Mouse (Mus musculus) lung, postnatal 10 days (tissue): ENCODE measurements around the gene Duoxa1.
"Not testable (repeated sequence)": the region's sequence is repeated elsewhere in the genome, so short reads cannot be mapped to it uniquely, and the experiment has no call there.

Source experiments
- DNase-seq: peaks from one replicate; pipeline ENCODE4 v3.0.0; 2021

Gene Duoxa1

GRCm38 (mm10) chr2:122313536-122313935 is at the start of gene Duoxa1:
Gene Duoxa1 (minus strand): TSS chr2:122313730.
- no peak for DNase-seq

DNA sequence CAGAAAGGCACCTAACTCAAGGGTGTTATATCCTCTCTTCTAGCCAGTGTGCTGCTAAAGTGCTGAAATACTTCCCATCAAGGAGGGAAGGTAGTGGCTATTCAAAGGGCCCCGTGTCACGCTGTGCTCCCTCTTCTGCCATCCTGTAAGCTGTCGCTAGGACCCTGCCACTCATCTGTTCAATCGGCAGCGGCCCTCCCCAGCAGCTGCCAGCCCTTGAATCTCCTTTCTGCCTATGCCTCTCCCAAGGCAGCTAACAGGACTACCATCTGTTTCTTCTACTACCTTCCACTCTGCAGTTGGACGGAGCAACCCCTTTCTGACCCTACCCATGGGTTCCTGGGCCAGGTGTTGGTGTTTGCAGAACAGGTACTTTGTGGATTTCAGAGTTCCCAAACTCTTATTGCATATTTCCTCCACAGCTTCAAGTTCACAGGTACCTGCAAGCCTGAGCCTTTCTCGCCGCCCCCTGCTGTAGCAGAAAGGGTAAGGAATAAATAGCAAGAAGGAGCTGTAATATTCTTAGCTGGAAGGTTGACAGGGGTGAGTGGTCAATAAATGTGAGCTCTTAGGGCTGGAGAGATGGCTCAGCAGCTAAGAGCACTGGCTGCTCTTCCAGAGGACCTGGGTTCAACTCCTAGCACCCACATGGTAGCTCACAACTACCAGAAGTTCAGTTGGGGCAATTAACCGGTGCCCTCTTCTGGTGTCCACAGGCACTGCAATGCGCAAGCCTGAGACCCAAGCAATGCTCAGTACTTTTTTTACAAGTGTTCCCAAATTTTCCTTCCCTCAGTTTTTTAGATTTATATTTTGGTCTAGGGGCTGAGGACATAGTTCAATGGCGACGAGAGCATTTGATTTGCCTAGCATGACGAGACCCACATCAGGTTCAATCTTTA is 49.3 kb upstream of the Duoxa1 start:
- DNase-seq, result no peak

- DNase-seq, result no peak
Observed at GRCm38 (mm10) chr2:122361868-122362621, 48.5 kb upstream of the Duoxa1 start.

DNA sequence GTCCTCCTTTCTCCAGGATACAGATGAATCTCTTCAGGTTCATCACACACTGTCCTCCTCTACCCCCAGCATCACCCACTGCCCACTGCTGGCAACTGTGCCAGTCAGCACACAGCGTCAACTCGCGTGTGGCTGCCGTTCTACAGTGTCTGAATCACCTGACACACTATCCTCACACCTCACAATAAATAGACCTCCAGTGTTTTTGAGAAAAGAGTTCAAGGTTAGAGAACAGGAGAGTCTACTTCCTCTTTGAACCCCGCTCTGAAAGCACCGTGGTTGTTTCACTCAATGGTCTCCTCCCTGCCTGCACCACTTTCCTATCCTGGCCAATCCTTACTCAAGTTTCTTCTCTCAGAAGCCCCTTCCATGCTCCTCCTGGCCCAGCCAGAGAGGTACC is 47.7 kb upstream of the Duoxa1 start:
- no peak for DNase-seq

GRCm38 (mm10) chr2:122360310-122360709 is 46.8 kb upstream of the Duoxa1 start:
- DNase-seq, result no peak

- no peak for DNase-seq
Observed at GRCm38 (mm10) chr2:122356187-122356586, 42.7 kb upstream of the Duoxa1 start.

DNA sequence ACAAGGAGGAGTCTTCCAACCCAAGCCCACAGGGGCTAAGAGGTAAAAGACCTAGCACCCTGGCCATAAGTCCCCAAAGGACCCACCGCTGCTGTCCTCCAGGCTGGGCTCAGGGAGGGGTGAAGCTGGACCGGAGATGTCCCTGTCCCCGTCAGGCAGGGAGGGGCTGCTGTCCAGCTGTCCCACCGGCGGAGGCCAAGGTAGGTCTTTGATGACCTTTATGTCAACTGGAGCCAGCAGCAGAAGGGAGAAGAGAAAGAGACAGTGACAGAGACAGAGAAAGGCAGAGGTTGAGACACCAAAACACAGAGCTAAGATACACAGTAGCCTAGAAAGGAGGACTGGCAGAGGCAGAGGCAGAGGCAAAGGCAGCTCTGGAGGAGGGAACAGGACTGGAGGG is 41.9 kb upstream of the Duoxa1 start:
- DNase-seq, result no peak

GRCm38 (mm10) chr2:122354191-122354929 is 40.8 kb upstream of the Duoxa1 start:
- DNase-seq, result no peak

DNA sequence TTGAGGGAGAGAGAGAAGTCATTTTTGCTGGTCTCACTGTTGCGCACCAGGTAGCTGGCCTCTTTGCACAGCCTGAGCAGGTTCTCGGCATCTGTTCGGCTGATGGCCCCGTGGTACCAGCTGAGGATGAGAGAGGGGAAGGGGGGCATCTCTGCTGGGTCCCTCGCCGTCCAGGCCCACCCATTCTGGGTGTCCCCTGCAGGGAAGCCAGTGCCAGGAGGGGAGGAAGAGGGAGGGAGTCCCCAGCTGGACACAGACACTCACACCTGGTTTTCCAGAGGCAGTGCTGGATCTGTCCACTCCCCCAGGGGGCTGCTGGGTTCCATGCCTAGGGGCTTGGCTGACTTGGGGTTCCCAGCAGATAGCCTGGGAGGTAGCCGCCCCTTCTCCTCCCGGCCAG is 40.2 kb upstream of the Duoxa1 start:
- no peak for DNase-seq

GRCm38 (mm10) chr2:122352992-122353391 is 39.5 kb upstream of the Duoxa1 start:
- DNase-seq, result no peak

GRCm38 (mm10) chr2:122351931-122352329 is 38.4 kb upstream of the Duoxa1 start:
- peak; percentile 43 for DNase-seq

GRCm38 (mm10) chr2:122351156-122351930 is 37.8 kb upstream of the Duoxa1 start:
- DNase-seq, result no peak

GRCm38 (mm10) chr2:122349136-122349785 is 35.7 kb upstream of the Duoxa1 start:
- DNase-seq, result no peak

DNA sequence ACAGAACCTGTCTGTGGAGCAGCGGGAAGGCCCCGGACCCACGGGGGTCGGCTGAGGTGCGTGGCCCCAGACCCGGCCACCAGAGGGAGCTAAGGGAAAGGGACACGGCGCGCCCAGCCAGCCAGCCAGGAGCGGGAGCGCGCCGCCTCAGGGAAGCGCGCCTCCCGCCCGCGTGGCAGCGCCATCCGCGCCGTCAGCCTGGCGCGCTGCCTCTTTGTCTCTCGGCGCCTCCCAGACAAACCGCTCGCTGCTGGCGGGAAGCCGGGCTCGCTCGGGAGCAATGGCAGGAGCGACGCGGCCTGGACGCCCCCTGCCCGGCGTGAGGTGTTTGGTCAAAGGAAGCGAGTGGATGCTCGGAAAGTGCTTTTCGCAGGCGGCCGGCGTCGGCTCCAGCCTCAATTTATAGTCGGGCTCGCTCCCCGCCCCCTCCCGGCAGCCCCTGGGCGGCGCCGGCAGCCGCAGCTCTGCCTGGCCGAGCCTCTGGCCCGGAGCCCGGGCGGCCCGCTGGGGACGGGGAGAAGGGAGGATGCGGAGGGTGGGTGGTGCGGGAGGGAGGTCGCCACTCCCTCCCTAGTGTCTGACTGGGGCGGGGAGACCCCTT is 35.1 kb upstream of the Duoxa1 start:
- DNase-seq, result peak; percentile 92

DNA sequence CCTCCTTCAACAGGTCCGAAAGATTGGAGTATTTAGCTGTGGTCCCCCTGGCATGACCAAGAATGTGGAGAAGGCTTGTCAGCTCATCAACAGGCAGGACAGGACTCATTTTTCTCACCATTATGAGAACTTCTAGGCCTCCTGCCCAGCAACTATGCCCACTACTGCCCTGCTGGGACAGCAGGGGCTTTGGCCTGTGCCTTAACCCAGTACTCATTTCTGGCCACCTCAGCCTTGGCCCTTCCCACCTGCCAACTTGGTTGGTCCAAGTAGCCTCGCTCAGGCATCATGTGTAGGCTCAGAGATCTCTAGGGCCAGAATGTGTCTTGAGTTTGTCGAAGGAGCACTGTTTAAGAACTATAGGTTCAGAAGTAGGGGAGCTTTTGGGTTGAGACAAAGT is 33.7 kb upstream of the Duoxa1 start:
- no peak for DNase-seq

- DNase-seq, result not testable (repeated sequence)
Observed at GRCm38 (mm10) chr2:122346164-122346563, 32.6 kb upstream of the Duoxa1 start.

GRCm38 (mm10) chr2:122345106-122345893 is 31.8 kb upstream of the Duoxa1 start:
- DNase-seq, result no peak

- DNase-seq, result no peak
Observed at GRCm38 (mm10) chr2:122337291-122337690, 23.8 kb upstream of the Duoxa1 start.

GRCm38 (mm10) chr2:122334170-122334569 is 20.6 kb upstream of the Duoxa1 start:
- peak; percentile 44 for DNase-seq

DNA sequence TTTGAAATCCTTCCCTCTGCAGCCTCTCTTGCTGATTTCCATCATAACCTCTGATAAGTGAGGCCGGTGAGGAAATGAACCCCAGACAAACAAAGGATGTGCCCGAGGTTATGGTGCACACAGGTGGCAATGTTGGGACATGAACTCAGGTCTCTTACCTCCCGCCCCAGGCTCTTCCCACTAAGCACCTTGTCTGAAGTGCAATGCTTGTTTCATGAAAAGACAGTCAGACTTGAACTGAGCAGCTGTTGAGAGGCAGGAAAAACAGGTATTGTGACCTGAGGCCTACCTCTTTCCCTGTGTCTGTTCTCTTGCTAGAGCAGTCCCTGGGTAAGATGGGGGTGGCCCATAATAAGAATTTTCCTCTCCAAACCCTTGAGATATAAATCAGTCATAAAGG is 18.7 kb upstream of the Duoxa1 start:
- no peak for DNase-seq

GRCm38 (mm10) chr2:122330317-122330716 is 16.8 kb upstream of the Duoxa1 start:
- not testable (repeated sequence) for DNase-seq
